8 mouse cellular contexts compared by ENCODE assay signal in genomic region chr6:39573791-39574554, GRCm38 (mm10). TPM values are rescaled to one million over a fixed set of nuclear protein-coding genes. Genes with fewer than 3 reads are reported as not detected.
A peak's percentile ranks its signal among the peaks of the same experiment; 100 is the strongest.
DNase-seq lines count a peak whose midpoint lies in the region; ATAC-seq and TF ChIP-seq lines count a peak whose summit lies in the region.

Gene Adck2, plus strand, starts transcription at chr6:39573873.

- TF ChIP-seq EP300 in CH12.LX (IDR thresholded peaks at IDR 0.05; ENCODE audit: low read length), result no peak
- no peak for TF ChIP-seq EP300 in stomach, postnatal 0 days (optimal IDR thresholded peaks at IDR 0.05)

- peak; percentile 97 for ATAC-seq in forebrain, embryonic 12.5 days (ENCODE audit: low FRiP score)
- ATAC-seq in heart, embryonic 16.5 days (replicated peaks; ENCODE audit: extremely low read depth, insufficient read depth, low FRiP score), result peak; percentile 93
- ATAC-seq in liver, embryonic 15.5 days (ENCODE audit: insufficient read depth), result peak; percentile 95
- ATAC-seq in neural tube, embryonic 12.5 days (ENCODE audit: low FRiP score, low read depth), result peak; percentile 95
- ATAC-seq in stomach, postnatal 0 days (ENCODE audit: low FRiP score, low TSS enrichment), result peak; percentile 93

- peak; percentile 87 for DNase-seq in CH12.LX (ENCODE audit: extremely low read depth)
- DNase-seq in c-Kit-positive CD71-positive TER-119-negative erythroid progenitor cells, embryonic 14.5 days (ENCODE audit: low read depth), result peak; percentile 79
- peak; percentile 87 to 89 for DNase-seq in kidney, postnatal 36 days
- peak; percentile 83 for DNase-seq in stomach, postnatal 0 days (ENCODE audit: low spot score)

- H3K27ac ChIP-seq in CH12.LX (ENCODE audit: insufficient read depth, low read depth), result peak within 1 kb of the TSS; percentile 38
- H3K27ac ChIP-seq in forebrain, embryonic 12.5 days, result peak within 1 kb of the TSS; percentile 95
- H3K27ac ChIP-seq in heart, embryonic 16.5 days (ENCODE audit: low read length), result peak within 1 kb of the TSS; percentile 95
- H3K27ac ChIP-seq in liver, embryonic 15.5 days (replicated peaks), result peak within 1 kb of the TSS; percentile 92
- H3K27ac ChIP-seq in neural tube, embryonic 12.5 days, result peak within 1 kb of the TSS; percentile 91
- peak within 1 kb of the TSS; percentile 93 for H3K27ac ChIP-seq in stomach, postnatal 0 days (replicated peaks)

- peak within 1 kb of the TSS; percentile 76 to 85 (median 81) for H3K4me3 ChIP-seq in CH12.LX (replicated peaks in 1 of 3; ENCODE audit: low read depth in 2 of 3, low read length in 2 of 3, poor library complexity in 1 of 3)
- H3K4me3 ChIP-seq in forebrain, embryonic 12.5 days (replicated peaks), result peak within 1 kb of the TSS; percentile 77
- peak within 1 kb of the TSS; percentile 84 for H3K4me3 ChIP-seq in heart, embryonic 16.5 days (ENCODE audit: low read length)
- peak within 1 kb of the TSS; percentile 90 for H3K4me3 ChIP-seq in liver, embryonic 15.5 days (replicated peaks)
- H3K4me3 ChIP-seq in neural tube, embryonic 12.5 days, result peak within 1 kb of the TSS; percentile 73
- peak within 1 kb of the TSS; percentile 88 for H3K4me3 ChIP-seq in stomach, postnatal 0 days (ENCODE audit: low read depth, low read length)

- H3K36me3 ChIP-seq in CH12.LX (replicated peaks in 1 of 2; ENCODE audit: control insufficient read depth in 1 of 2, insufficient read depth in 1 of 2, low read length in 1 of 2), result peaks cover 3 to 26% of the 10 kb centered on the region in 2 experiments
- peaks cover 8% of the 10 kb centered on the region for H3K36me3 ChIP-seq in forebrain, embryonic 12.5 days (replicated peaks)
- no peaks in the 10 kb centered on the region for H3K36me3 ChIP-seq in heart, embryonic 16.5 days (ENCODE audit: control insufficient read depth, insufficient read depth)
- peaks cover 10% of the 10 kb centered on the region; the same call in 1 of the 2 replicates for H3K36me3 ChIP-seq in liver, embryonic 15.5 days (replicated peaks)
- H3K36me3 ChIP-seq in neural tube, embryonic 12.5 days, result peaks cover 15% of the 10 kb centered on the region
- H3K36me3 ChIP-seq in stomach, postnatal 0 days (ENCODE audit: control insufficient read depth, insufficient read depth, low read length), result no peaks in the 10 kb centered on the region

- no peaks in the 10 kb centered on the region for H3K27me3 ChIP-seq in CH12.LX (replicated peaks)
- H3K27me3 ChIP-seq in forebrain, embryonic 12.5 days, result no peaks in the 10 kb centered on the region
- no peaks in the 10 kb centered on the region for H3K27me3 ChIP-seq in heart, embryonic 16.5 days (ENCODE audit: control insufficient read depth, insufficient read depth, low read length)
- H3K27me3 ChIP-seq in liver, embryonic 15.5 days, result no peaks in the 10 kb centered on the region
- no peaks in the 10 kb centered on the region for H3K27me3 ChIP-seq in neural tube, embryonic 12.5 days (replicated peaks)
- H3K27me3 ChIP-seq in stomach, postnatal 0 days (ENCODE audit: control insufficient read depth, insufficient read depth, low read length), result no peaks in the 10 kb centered on the region

- under 1% methylated on average over 46 of the region's 49 CpGs for WGBS in forebrain, embryonic 12.5 days
- under 1% methylated on average over 49 of the region's 49 CpGs for WGBS in heart, embryonic 16.5 days
- WGBS in liver, embryonic 15.5 days (ENCODE audit: insufficient replicate concordance), result under 1% methylated on average over 49 of the region's 49 CpGs
- under 1% methylated on average over 49 of the region's 49 CpGs for WGBS in neural tube, embryonic 12.5 days
- under 1% methylated on average over 42 of the region's 49 CpGs for WGBS in stomach, postnatal 0 days

- TF ChIP-seq POLR2A in CH12.LX (IDR thresholded peaks at IDR 0.05; ENCODE audit: low read depth, low read length), result peak; percentile 92

- peak; percentile 1 for TF ChIP-seq RAD21 in CH12.LX (IDR thresholded peaks at IDR 0.05; ENCODE audit: low read depth, low read length)

- peak within 1 kb of the TSS; percentile 78 for H3K9ac ChIP-seq in CH12.LX (ENCODE audit: insufficient read depth, low read depth)
- H3K9ac ChIP-seq in forebrain, embryonic 12.5 days, result peak within 1 kb of the TSS; percentile 75
- peak within 1 kb of the TSS; percentile 88 for H3K9ac ChIP-seq in heart, embryonic 16.5 days (ENCODE audit: low read length)
- H3K9ac ChIP-seq in liver, embryonic 15.5 days, result peak within 1 kb of the TSS; percentile 88
- H3K9ac ChIP-seq in neural tube, embryonic 12.5 days, result peak within 1 kb of the TSS; percentile 73
- H3K9ac ChIP-seq in stomach, postnatal 0 days (ENCODE audit: low read length), result peak within 1 kb of the TSS; percentile 93

- dilution Hi-C loops in CH12.LX (cut with MboI; ENCODE audit: extremely low pct_ligation_motif_present, extremely low pct_unique_long_range_greater_than_20kb, low sequenced_read_pairs), result loop anchor here (25.0 kb wide), 1 partner anchor 112 kb away; no protein-coding TSS in a partner anchor

- H3K4me2 ChIP-seq in CH12.LX (ENCODE audit: insufficient read depth, low read depth, poor library complexity, severe bottlenecking), result peak within 1 kb of the TSS; percentile 69
- H3K4me2 ChIP-seq in forebrain, embryonic 12.5 days, result peak within 1 kb of the TSS; percentile 80
- peak within 1 kb of the TSS; percentile 85 for H3K4me2 ChIP-seq in heart, embryonic 16.5 days (ENCODE audit: low read depth, low read length)
- peak within 1 kb of the TSS; percentile 90 for H3K4me2 ChIP-seq in liver, embryonic 15.5 days
- H3K4me2 ChIP-seq in neural tube, embryonic 12.5 days (replicated peaks), result peak within 1 kb of the TSS; percentile 86
- peak within 1 kb of the TSS; percentile 89 for H3K4me2 ChIP-seq in stomach, postnatal 0 days (replicated peaks; ENCODE audit: low read depth)

- H3K9me3 ChIP-seq in CH12.LX (replicated peaks; ENCODE audit: low read length), result no peaks in the 10 kb centered on the region
- H3K9me3 ChIP-seq in forebrain, embryonic 12.5 days, result no peaks in the 10 kb centered on the region
- no peaks in the 10 kb centered on the region for H3K9me3 ChIP-seq in heart, embryonic 16.5 days (replicated peaks; ENCODE audit: control insufficient read depth, low read length)
- no peaks in the 10 kb centered on the region for H3K9me3 ChIP-seq in liver, embryonic 15.5 days (replicated peaks)
- H3K9me3 ChIP-seq in neural tube, embryonic 12.5 days, result no peaks in the 10 kb centered on the region
- no peaks in the 10 kb centered on the region for H3K9me3 ChIP-seq in stomach, postnatal 0 days (ENCODE audit: control insufficient read depth, low read length)

- TF ChIP-seq CTCF in CH12.LX (conservative IDR thresholded peaks at IDR 0.05 in 1 of 2, IDR thresholded peaks at IDR 0.05 in 1 of 2; ENCODE audit: low read depth in 2 of 2, low read length in 2 of 2), result peak in 1 of 2 experiments; percentile 51; a peak in 2 of 4 replicates
- peak; percentile 56 for TF ChIP-seq CTCF in stomach, postnatal 0 days (IDR thresholded peaks at IDR 0.05; ENCODE audit: low read depth)

- H3K79me2 ChIP-seq in CH12.LX (replicated peaks; ENCODE audit: control insufficient read depth, extremely low read depth, insufficient read depth, poor library complexity, severe bottlenecking), result no peaks in the 10 kb centered on the region

- in situ Hi-C loops in CH12.LX (cut with MboI; ENCODE audit: low pct_ligation_motif_present, low pct_unique_long_range_greater_than_20kb, low sequenced_read_pairs), result no loop called here

- peaks cover 0 to 19% of the 10 kb centered on the region in 2 experiments; a peak in 2 of 4 replicates for H3K4me1 ChIP-seq in CH12.LX (ENCODE audit: control insufficient read depth in 1 of 2, insufficient read depth in 2 of 2)
- H3K4me1 ChIP-seq in forebrain, embryonic 12.5 days, result peaks cover 13% of the 10 kb centered on the region
- H3K4me1 ChIP-seq in heart, embryonic 16.5 days (ENCODE audit: control insufficient read depth, insufficient read depth, low read length), result peaks cover 14% of the 10 kb centered on the region
- H3K4me1 ChIP-seq in liver, embryonic 15.5 days (replicated peaks), result peaks cover 23% of the 10 kb centered on the region
- H3K4me1 ChIP-seq in neural tube, embryonic 12.5 days, result peaks cover 7% of the 10 kb centered on the region
- H3K4me1 ChIP-seq in stomach, postnatal 0 days (replicated peaks; ENCODE audit: control insufficient read depth, insufficient read depth), result peaks cover 5% of the 10 kb centered on the region

TF ChIP-seq in CH12.LX, 34 proteins besides CTCF, POLR2A, EP300 and RAD21 (continues in another document):
- TF ChIP-seq PAX5 (IDR thresholded peaks at IDR 0.05; ENCODE audit: low read length) (no peak), TCF12 (IDR thresholded peaks at IDR 0.05; ENCODE audit: low read depth, low read length) (peak; percentile 90), NELFE (IDR thresholded peaks at IDR 0.05; ENCODE audit: low read depth, low read length) (peak; percentile 91), TBP (conservative IDR thresholded peaks at IDR 0.05; ENCODE audit: low read depth, low read length) (peak; percentile 77), SMC3 (IDR thresholded peaks at IDR 0.05; ENCODE audit: low read depth, low read length) (peak; percentile 19; the same call in 1 of the 2 replicates), IRF4 (IDR thresholded peaks at IDR 0.05; ENCODE audit: low read depth, low read length) (peak; percentile 69), CHD1 (IDR thresholded peaks at IDR 0.05; ENCODE audit: low read depth, low read length) (no peak), GABPA (IDR thresholded peaks at IDR 0.05; ENCODE audit: insufficient replicate concordance, low read depth, low read length) (no peak), ETS1 (conservative IDR thresholded peaks at IDR 0.05; ENCODE audit: low read depth, low read length) (no peak), USF2 (conservative IDR thresholded peaks at IDR 0.05; ENCODE audit: low read depth, low read length) (no peak), SIN3A (IDR thresholded peaks at IDR 0.05; ENCODE audit: low read length) (peak; percentile 94), ZC3H11A (IDR thresholded peaks at IDR 0.05; ENCODE audit: low read depth, low read length) (no peak), ZMIZ1 (IDR thresholded peaks at IDR 0.05; ENCODE audit: low read depth, low read length) (peak; percentile 83), ZNF384 (IDR thresholded peaks at IDR 0.05; ENCODE audit: low read depth, low read length) (no peak), NRF1 (IDR thresholded peaks at IDR 0.05; ENCODE audit: low read depth, low read length) (no peak)

RNA-seq across cellular contexts. Expression of gene Adck2, which starts in this region (rescaled TPM):
- total RNA-seq in CH12.LX (2012; rRNA removed) (10.1 and 16.5 TPM in 2 replicates), CH12.LX (2014; rRNA removed) (4.8 and 5.6 TPM in 2 replicates)
- polyA plus RNA-seq in CH12.LX (2012; ENCODE audit: insufficient read length, low read depth), result 15.9 and 17.7 TPM in 2 replicates
- 36.6 and 37.0 TPM in 2 replicates for polyA plus RNA-seq in forebrain, embryonic 12.5 days (2016; fragmentation: Nextera tagmentation; extraction: Ambion mirVana)
- polyA plus RNA-seq in heart, embryonic 16.5 days (2015; fragmentation: Nextera tagmentation; extraction: Ambion mirVana), result 19.3 and 19.5 TPM in 2 replicates
- polyA plus RNA-seq in liver, embryonic 15.5 days (2015; fragmentation: Nextera tagmentation; extraction: Ambion mirVana), result 9.7 and 10.9 TPM in 2 replicates
- 37.2 and 40.9 TPM in 2 replicates for polyA plus RNA-seq in neural tube, embryonic 12.5 days (2016; fragmentation: Nextera tagmentation; extraction: Ambion mirVana)
- 22.0 and 24.4 TPM in 2 replicates for polyA plus RNA-seq in stomach, postnatal 0 days (2015; fragmentation: Nextera tagmentation; extraction: Ambion mirVana)

Comparison
In these comparisons a context has a peak if more than half of its experiments do, and no peak if none do; other contexts are left out.
1. Peak in every context shown above with its lines: DNase-seq, ATAC-seq, H3K4me3 ChIP-seq and H3K27ac ChIP-seq.
2. H3K27ac ChIP-seq: peak in every context shown above with its lines; median percentile 95 in forebrain, embryonic 12.5 days; 95 in heart, embryonic 16.5 days; 93 in stomach, postnatal 0 days; 92 in liver, embryonic 15.5 days; 91 in neural tube, embryonic 12.5 days; 38 in CH12.LX.